Mouse (Mus musculus): ENCODE measurements around the gene Hrh3.

Gene Hrh3

GRCm38 (mm10) chr2:180108285-180108684 is 4.0 kb upstream of the Hrh3 start:
- in situ Hi-C loops (cut with MboI; ENCODE audit: unreplicated experiment in 2 of 2): no loop called here

GRCm38 (mm10) chr2:180107081-180107480 is 2.8 kb upstream of the Hrh3 start:
- in situ Hi-C loops (cut with MboI; ENCODE audit: unreplicated experiment in 2 of 2): no loop called here

- in situ Hi-C loops (cut with MboI; ENCODE audit: unreplicated experiment in 2 of 2): no loop called here
Observed at GRCm38 (mm10) chr2:180105441-180106190, 1.3 kb upstream of the Hrh3 start.

GRCm38 (mm10) chr2:180104659-180105377 is 530 bp upstream of the Hrh3 start:
- in situ Hi-C loops (cut with MboI; ENCODE audit: unreplicated experiment in 2 of 2): no loop called here

GRCm38 (mm10) chr2:180103151-180103977 is 924 bp downstream of the Hrh3 start:
- in situ Hi-C loops (cut with MboI; ENCODE audit: unreplicated experiment in 2 of 2): no loop called here

- in situ Hi-C loops (cut with MboI; ENCODE audit: unreplicated experiment in 2 of 2): no loop called here
Observed at GRCm38 (mm10) chr2:180099529-180099928, 4.8 kb downstream of the Hrh3 start.

- in situ Hi-C loops (cut with MboI; ENCODE audit: unreplicated experiment in 2 of 2): no loop called here
Observed at GRCm38 (mm10) chr2:180098167-180098566, 6.1 kb downstream of the Hrh3 start.

- in situ Hi-C loops (cut with MboI; ENCODE audit: unreplicated experiment in 2 of 2): no loop called here
Observed at GRCm38 (mm10) chr2:180097585-180097984, 6.7 kb downstream of the Hrh3 start.

GRCm38 (mm10) chr2:180095711-180096110 is 8.6 kb downstream of the Hrh3 start:
- in situ Hi-C loops (cut with MboI; ENCODE audit: unreplicated experiment in 2 of 2): no loop called here

- in situ Hi-C loops (cut with MboI; ENCODE audit: unreplicated experiment in 2 of 2): no loop called here
Observed at GRCm38 (mm10) chr2:180090285-180090684, 14.0 kb downstream of the Hrh3 start.

- in situ Hi-C loops (cut with MboI; ENCODE audit: unreplicated experiment in 2 of 2): no loop called here
Observed at GRCm38 (mm10) chr2:180087472-180087871, 16.8 kb downstream of the Hrh3 start.

GRCm38 (mm10) chr2:180086637-180087027 is 17.7 kb downstream of the Hrh3 start:
- in situ Hi-C loops (cut with MboI; ENCODE audit: unreplicated experiment in 2 of 2): no loop called here

GRCm38 (mm10) chr2:180085926-180086636 is 18.2 kb downstream of the Hrh3 start:
- in situ Hi-C loops (cut with MboI; ENCODE audit: unreplicated experiment in 2 of 2): no loop called here

- in situ Hi-C loops (cut with MboI; ENCODE audit: unreplicated experiment in 2 of 2): no loop called here
Observed at GRCm38 (mm10) chr2:180084565-180084964, 19.7 kb downstream of the Hrh3 start.

GRCm38 (mm10) chr2:180083063-180083462 is 21.2 kb downstream of the Hrh3 start:
- in situ Hi-C loops (cut with MboI; ENCODE audit: unreplicated experiment in 2 of 2): no loop called here

- in situ Hi-C loops (cut with MboI; ENCODE audit: unreplicated experiment in 2 of 2): no loop called here
Observed at GRCm38 (mm10) chr2:180080680-180081079, 23.6 kb downstream of the Hrh3 start.

- in situ Hi-C loops (cut with MboI; ENCODE audit: unreplicated experiment in 2 of 2): loop anchor here in 1 of 2 experiments (5.0 kb wide), 1 partner anchor 35 kb away; no protein-coding TSS in a partner anchor
Observed at GRCm38 (mm10) chr2:180077622-180078021, 26.7 kb downstream of the Hrh3 start.

GRCm38 (mm10) chr2:180072886-180073285 is 31.4 kb downstream of the Hrh3 start:
- in situ Hi-C loops (cut with MboI; ENCODE audit: unreplicated experiment in 2 of 2): no loop called here

- in situ Hi-C loops (cut with MboI; ENCODE audit: unreplicated experiment in 2 of 2): no loop called here
Observed at GRCm38 (mm10) chr2:180071671-180072070, 32.6 kb downstream of the Hrh3 start.

Measured in v-Abl transformed pro-B cells (cell line).